Mouse (Mus musculus) MEL (cell line): ENCODE results near the gene Ndufa13. TPM values are rescaled to one million over a fixed set of nuclear protein-coding genes. Genes with fewer than 3 reads are reported as not detected.
A peak's percentile ranks its signal among the peaks of the same experiment; 100 is the strongest.

Experiments
- DNase-seq: peaks from one replicate; pipeline ENCODE4 v3.0.0; 2011; ENCODE audit warnings: low read depth, low spot score
- H3K27ac ChIP-seq: 2 replicates; pipeline ENCODE4 v1.5.1; 2012; ENCODE audit warnings: low read depth, mild to moderate bottlenecking, control low read depth, low read length, moderate library complexity; ENCODE audit not compliant: control insufficient read depth
- H3K27me3 ChIP-seq, 2 experiments: fragments of 150-350 bp in 1 of 2; sonication (generic) in 1 of 2; 2 replicates each; pipeline ENCODE4 v1.6.1; 2012; ENCODE audit warnings: low read length in 2 of 2, mild to moderate bottlenecking in 2 of 2, improper control_type of control experiment in 1 of 2, moderate library complexity in 1 of 2; ENCODE audit not compliant: insufficient read depth in 2 of 2, control insufficient read depth in 1 of 2
- H3K36me3 ChIP-seq, 2 experiments: 2 replicates each; pipeline ENCODE4 v1.6.1; 2012 to 2014; ENCODE audit warnings: low read length in 2 of 2, improper control_type of control experiment in 1 of 2, inconsistent platforms in 1 of 2, mild to moderate bottlenecking in 1 of 2; ENCODE audit not compliant: insufficient read depth in 2 of 2, control insufficient read depth in 1 of 2
- H3K4me1 ChIP-seq, 2 experiments: fragments of 150-350 bp in 1 of 2; sonication (generic) in 1 of 2; 2 replicates each; pipeline ENCODE4 v1.6.1; 2012; ENCODE audit warnings: low read length in 2 of 2, improper control_type of control experiment in 1 of 2, mild to moderate bottlenecking in 1 of 2; ENCODE audit not compliant: insufficient read depth in 2 of 2, control insufficient read depth in 1 of 2
- H3K4me3 ChIP-seq, 2 experiments: fragments of 150-350 bp in 1 of 2; sonication (generic) in 1 of 2; 2 replicates each; pipeline ENCODE4 v1.5.1; 2012; ENCODE audit warnings: low read depth in 2 of 2, low read length in 2 of 2, mild to moderate bottlenecking in 2 of 2, moderate library complexity in 2 of 2, control low read depth in 1 of 2, improper control_type of control experiment in 1 of 2; ENCODE audit not compliant: control insufficient read depth in 1 of 2, insufficient read depth in 1 of 2
- H3K79me2 ChIP-seq: 2 replicates; pipeline ENCODE4 v1.6.1; 2012; ENCODE audit warnings: mild to moderate bottlenecking, low read length, moderate library complexity; ENCODE audit not compliant: control insufficient read depth, poor library complexity, insufficient read depth
- H3K9ac ChIP-seq: 2 replicates; pipeline ENCODE4 v1.6.1; 2012; ENCODE audit warnings: low read depth, mild to moderate bottlenecking, control low read depth, low read length, moderate library complexity; ENCODE audit not compliant: control insufficient read depth, poor library complexity, severe bottlenecking
- H3K9me3 ChIP-seq: fragments of 150-350 bp; sonication (generic); replicated peaks from 2 replicates; pipeline ENCODE4 v1.6.1; 2012; ENCODE audit warnings: mild to moderate bottlenecking, low read length, improper control_type of control experiment, moderate library complexity; ENCODE audit not compliant: insufficient read depth
- CTCF ChIP-seq, 3 experiments: IDR thresholded peaks in 2 of 3; conservative IDR thresholded peaks in 1 of 3; 2 replicates each; pipeline ENCODE4 v1.5.1; 2011 to 2012; ENCODE audit warnings: low read length in 3 of 3, low read depth in 2 of 3, mild to moderate bottlenecking in 2 of 3, improper control_type of control experiment in 1 of 3, inconsistent platforms in 1 of 3, mixed read lengths in 1 of 3, moderate library complexity in 1 of 3; ENCODE audit not compliant: control insufficient read depth in 1 of 3, insufficient read depth in 1 of 3, poor library complexity in 1 of 3, severe bottlenecking in 1 of 3
- E2F4 ChIP-seq: IDR thresholded peaks from 2 replicates; pipeline ENCODE4 v1.6.1; 2011; ENCODE audit warnings: low read depth, low read length, improper control_type of control experiment, borderline replicate concordance
- EP300 ChIP-seq, 2 experiments: IDR thresholded peaks; 2 replicates each; pipeline ENCODE4 v1.6.1; 2011; ENCODE audit warnings: improper control_type of control experiment in 2 of 2, low read length in 2 of 2, low read depth in 1 of 2, mild to moderate bottlenecking in 1 of 2
- GABPA ChIP-seq: IDR thresholded peaks from 2 replicates; pipeline ENCODE4 v1.6.1; 2012; ENCODE audit warnings: low read depth, mild to moderate bottlenecking, inconsistent platforms, low read length, improper control_type of control experiment, moderate library complexity
- GATA1 ChIP-seq: IDR thresholded peaks from 2 replicates; pipeline ENCODE4 v1.6.1; 2011; ENCODE audit warnings: low read depth, low read length, improper control_type of control experiment
- MAFK ChIP-seq: IDR thresholded peaks from 2 replicates; pipeline ENCODE4 v1.6.1; 2011; ENCODE audit warnings: low read depth, mild to moderate bottlenecking, low read length, improper control_type of control experiment, borderline replicate concordance
- MYB ChIP-seq: IDR thresholded peaks from 2 replicates; pipeline ENCODE4 v1.6.1; 2011; ENCODE audit warnings: mild to moderate bottlenecking, low read depth, low read length, improper control_type of control experiment
- MYC ChIP-seq: IDR thresholded peaks from 2 replicates; pipeline ENCODE4 v1.6.1; 2011; ENCODE audit warnings: low read depth, mild to moderate bottlenecking, low read length, improper control_type of control experiment, moderate library complexity
- NRF1 ChIP-seq: IDR thresholded peaks from 2 replicates; pipeline ENCODE4 v1.6.1; 2014; ENCODE audit warnings: low read depth, mild to moderate bottlenecking, inconsistent platforms, low read length, improper control_type of control experiment, moderate library complexity; ENCODE audit not compliant: poor library complexity, insufficient read depth, severe bottlenecking
- RAD21 ChIP-seq: IDR thresholded peaks from 2 replicates; pipeline ENCODE4 v1.6.1; 2011; ENCODE audit warnings: mild to moderate bottlenecking, low read depth, low read length, improper control_type of control experiment
- RCOR1 ChIP-seq: IDR thresholded peaks from 2 replicates; pipeline ENCODE4 v1.6.1; 2012; ENCODE audit warnings: low read depth, mild to moderate bottlenecking, inconsistent platforms, low read length, improper control_type of control experiment
- SIN3A ChIP-seq: IDR thresholded peaks from 2 replicates; pipeline ENCODE4 v1.6.1; 2012; ENCODE audit warnings: low read length, improper control_type of control experiment, inconsistent platforms
- SMC3 ChIP-seq: IDR thresholded peaks from 2 replicates; pipeline ENCODE4 v1.6.1; 2011; ENCODE audit warnings: low read depth, low read length, improper control_type of control experiment
- TAL1 ChIP-seq: IDR thresholded peaks from 2 replicates; pipeline ENCODE4 v1.6.1; 2012; ENCODE audit warnings: mild to moderate bottlenecking, inconsistent platforms, low read length, moderate library complexity, mixed read lengths
- TCF12 ChIP-seq: IDR thresholded peaks from 2 replicates; pipeline ENCODE4 v1.6.1; 2014; ENCODE audit warnings: low read depth, mild to moderate bottlenecking, inconsistent platforms, low read length, improper control_type of control experiment, moderate library complexity
- ZC3H11A ChIP-seq: IDR thresholded peaks from 2 replicates; pipeline ENCODE4 v1.6.1; 2012; ENCODE audit warnings: low read depth, mild to moderate bottlenecking, inconsistent platforms, low read length, improper control_type of control experiment
- ZKSCAN1 ChIP-seq: IDR thresholded peaks from 2 replicates; pipeline ENCODE4 v1.6.1; 2012; ENCODE audit warnings: low read depth, mild to moderate bottlenecking, inconsistent platforms, low read length, improper control_type of control experiment, moderate library complexity
- ZNF384 ChIP-seq: IDR thresholded peaks from 2 replicates; pipeline ENCODE4 v1.6.1; 2012; ENCODE audit warnings: low read depth, mild to moderate bottlenecking, inconsistent platforms, low read length, improper control_type of control experiment
- polyA plus RNA-seq, 2 experiments: library from polyadenylated mRNA; stranded (reverse) in 1 of 2; unstranded in 1 of 2; fragments of >175 nt in 1 of 2; fragments of >200 nt in 1 of 2; gene quantifications; 2 replicates each; pipeline versions ENCODE4 v1.2.1 to v1.2.4; 2012; ENCODE audit warnings: low replicate concordance in 2 of 2, low read depth in 1 of 2; ENCODE audit not compliant: insufficient read length in 2 of 2, insufficient read depth in 1 of 2, missing spikeins in 1 of 2
- total RNA-seq: library from RNA; depleted of rRNA; stranded (reverse); fragments of 300-350 nt; gene quantifications from 2 replicates; pipeline ENCODE4 v1.2.3, GENCODE M21; 2012

Gene Ndufa13
- total and polyA plus RNA-seq, 3 experiments, result 97.7 to 114 TPM; not detected in 1

- Histone ChIP-seq H3K9ac (no peak overlapping the region), H3K4me1 (no peaks in the 10 kb centered on the region), H3K27ac (no peak overlapping the region), H3K27me3 (no peaks in the 10 kb centered on the region), H3K9me3 (no peaks in the 10 kb centered on the region), H3K36me3 (no peaks in the 10 kb centered on the region), H3K4me3 (no peak overlapping the region), H3K79me2 (no peaks in the 10 kb centered on the region)
- TF ChIP-seq ZKSCAN1, result no peak
- TF ChIP-seq NRF1, result no peak
- no peak for TF ChIP-seq MAFK
- no peak for TF ChIP-seq MYC
- DNase-seq, result no peak
These were observed 26.3 kb downstream of the Ndufa13 start for GRCm38 (mm10) chr8:69876097-69876496.

- Histone ChIP-seq H3K4me1 (no peaks in the 10 kb centered on the region), H3K79me2 (no peaks in the 10 kb centered on the region), H3K9ac (no peak overlapping the region), H3K36me3 (no peaks in the 10 kb centered on the region), H3K9me3 (no peaks in the 10 kb centered on the region)
- no peak for TF ChIP-seq MAFK
- no peak for TF ChIP-seq GATA1
- TF ChIP-seq SIN3A, result no peak
- no peak for TF ChIP-seq E2F4
- no peak for TF ChIP-seq TAL1
- TF ChIP-seq GABPA, result no peak
- TF ChIP-seq TCF12, result no peak
- TF ChIP-seq ZKSCAN1, result no peak
- TF ChIP-seq, all 39 proteins: peak for 0
- no peak for DNase-seq
- no peak overlapping the region for H3K27ac ChIP-seq
- no peaks in the 10 kb centered on the region for H3K27me3 ChIP-seq
- no peak overlapping the region for H3K4me3 ChIP-seq
These were observed 27.7 kb downstream of the Ndufa13 start for GRCm38 (mm10) chr8:69874654-69875053.

- H3K27me3 ChIP-seq, result no peaks in the 10 kb centered on the region
- DNase-seq, result peak; percentile 71
These were observed 28.2 kb downstream of the Ndufa13 start for GRCm38 (mm10) chr8:69874155-69874554.

More at GRCm38 (mm10) chr8:69874155-69874554, 28.2 kb downstream of the Ndufa13 start:
- Histone ChIP-seq H3K27ac (no peak overlapping the region), H3K4me1 (no peaks in the 10 kb centered on the region), H3K9me3 (no peaks in the 10 kb centered on the region), H3K4me3 (no peak overlapping the region), H3K36me3 (no peaks in the 10 kb centered on the region), H3K79me2 (no peaks in the 10 kb centered on the region), H3K9ac (no peak overlapping the region)
- TF ChIP-seq RCOR1 (no peak), SIN3A (peak; percentile 30; the same call in 1 of the 2 replicates), SMC3 (peak; percentile 91), MAFK (no peak), ZC3H11A (peak; percentile 90), ZKSCAN1 (no peak), MYB (no peak), RAD21 (peak; percentile 90), CTCF (IDR thresholded peaks at IDR 0.05 in 2 of 3, conservative IDR thresholded peaks at IDR 0.05 in 1 of 3; ENCODE audit: control insufficient read depth in 1 of 3, insufficient read depth in 1 of 3, low read depth in 2 of 3, low read length in 3 of 3, poor library complexity in 1 of 3, severe bottlenecking in 1 of 3) (peak; percentile 71 to 89 (median 87)), TCF12 (no peak), EP300 (IDR thresholded peaks at IDR 0.05; ENCODE audit: low read depth in 1 of 2, low read length in 2 of 2) (no peak), ZNF384 (peak; percentile 63), NRF1 (no peak)
